Mouse (Mus musculus): Measurements from ENCODE around the gene Cyp11a1.

GRCm38 (mm10) chr9:57972141-57972591, 34.0 kb upstream of the Cyp11a1 start:
- TF ChIP-seq CTCF (IDR thresholded peaks at IDR 0.05) (no peak), POLR2A (IDR thresholded peaks at IDR 0.05; ENCODE audit: insufficient read depth, low read depth, low read length) (peak; percentile 69), EP300 (IDR thresholded peaks at IDR 0.05; ENCODE audit: insufficient read depth, low read depth, low read length) (no peak; the same call in 1 of the 2 replicates)
